Mouse (Mus musculus) limb, embryonic 14.5 days (tissue): ENCODE measurements around the gene Defb28. TPM values are rescaled to one million over a fixed set of nuclear protein-coding genes. Genes with fewer than 3 reads are reported as not detected.

ENCODE experiments used
- ATAC-seq: fragments of 200-750 bp; cut with Nextera tagmentation; 2 replicates; pipeline ENCODE4 v1.8.0; 2017; ENCODE audit warnings: low read depth, moderate number of reproducible peaks, moderate TSS enrichment; ENCODE audit not compliant: low FRiP score
- DNase-seq: peaks from one replicate; pipeline ENCODE4 v3.0.0-alpha.2; 2015; ENCODE audit warnings: low spot score
- H3K27ac ChIP-seq: fragments of 300-500 bp; sonication (generic); replicated peaks from 2 replicates; pipeline ENCODE4 v1.5.1; 2014; ENCODE audit warnings: low read depth, mild to moderate bottlenecking, low read length, moderate library complexity, mixed read lengths
- H3K27me3 ChIP-seq: fragments of 300-500 bp; sonication (generic); 2 replicates; pipeline ENCODE4 v1.6.1; 2014; ENCODE audit warnings: low read length, mixed read lengths; ENCODE audit not compliant: control insufficient read depth, insufficient read depth
- H3K36me3 ChIP-seq: fragments of 300-500 bp; sonication (generic); 2 replicates; pipeline ENCODE4 v1.6.1; 2014; ENCODE audit warnings: mild to moderate bottlenecking, low read length, moderate library complexity, mixed read lengths; ENCODE audit not compliant: control insufficient read depth, insufficient read depth
- H3K4me1 ChIP-seq: fragments of 300-500 bp; sonication (generic); 2 replicates; pipeline ENCODE4 v1.6.1; 2014; ENCODE audit warnings: antibody characterized with exemption, low read length, mixed read lengths; ENCODE audit not compliant: control insufficient read depth, insufficient read depth
- H3K4me2 ChIP-seq: fragments of 300-500 bp; sonication (generic); replicated peaks from 2 replicates; pipeline ENCODE4 v1.6.1; 2014; ENCODE audit warnings: low read depth, mild to moderate bottlenecking, low read length, moderate library complexity; ENCODE audit not compliant: severe bottlenecking
- H3K4me3 ChIP-seq: fragments of 300-500 bp; sonication (generic); replicated peaks from 2 replicates; pipeline ENCODE4 v1.5.1; 2014; ENCODE audit warnings: low read length
- H3K9ac ChIP-seq: fragments of 300-500 bp; sonication (generic); 2 replicates; pipeline ENCODE4 v1.6.1; 2014; ENCODE audit warnings: mild to moderate bottlenecking, low read depth, low read length, moderate library complexity; ENCODE audit not compliant: severe bottlenecking
- H3K9me3 ChIP-seq: fragments of 300-500 bp; sonication (generic); 2 replicates; pipeline ENCODE4 v1.6.1; 2016; ENCODE audit warnings: low read length; ENCODE audit not compliant: control insufficient read depth
- POLR2A ChIP-seq: fragments of 200-500 bp; IDR thresholded peaks from 2 replicates; pipeline ENCODE4 v1.8.0; 2012; ENCODE audit warnings: inconsistent platforms, mild to moderate bottlenecking, moderate library complexity, borderline replicate concordance; ENCODE audit not compliant: insufficient read depth, insufficient read length; ENCODE audit errors: extremely low read depth
- WGBS: fragments of 180-500 bp; shearing (Covaris S2); extraction: QIAGEN DNeasy Blood & Tissue Kit; methylation state at CpG from one replicate; pipeline ENCODE4 v1.1.7; 2014; 5-methylcytosine and 5-hydroxymethylcytosine counted together
- polyA plus RNA-seq, 2 experiments: library from polyadenylated mRNA; depleted of rRNA in 1 of 2; stranded (reverse) in 1 of 2; unstranded in 1 of 2; fragments of >200 nt; fragmentation: Nextera tagmentation in 1 of 2; extraction: Ambion mirVana in 1 of 2; gene quantifications; 2 replicates each; pipeline versions ENCODE4 v1.2.1 to v1.2.3; 2012 to 2014

The Defb28 gene
- polyA plus RNA-seq, 2 experiments: not detected

DNA sequence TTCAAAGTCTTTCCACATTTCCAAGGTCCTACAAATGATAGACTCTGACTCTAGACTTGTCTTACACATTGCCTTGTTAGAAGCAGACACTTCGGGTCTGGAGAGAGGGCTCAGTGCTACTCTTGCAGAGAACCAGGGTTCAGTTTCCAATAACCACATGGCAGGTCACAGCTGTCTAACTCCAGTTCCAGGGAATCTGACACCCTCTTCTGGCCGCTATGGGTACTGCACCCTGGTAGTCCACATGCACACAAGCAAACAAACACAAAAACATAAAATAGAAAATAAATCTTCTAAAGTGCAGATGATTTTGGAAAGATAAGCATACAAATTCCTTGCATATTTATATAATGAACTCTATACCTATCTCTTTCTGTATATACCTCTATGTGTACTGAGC is 31.0 kb upstream of the Defb28 start:
- Histone ChIP-seq H3K4me1 (no peaks in the 10 kb centered on the region), H3K9me3 (no peaks in the 10 kb centered on the region), H3K36me3 (no peaks in the 10 kb centered on the region), H3K27ac (no peak overlapping the region), H3K27me3 (no peaks in the 10 kb centered on the region), H3K9ac (no peak overlapping the region), H3K4me2 (no peak overlapping the region), H3K4me3 (no peak overlapping the region)
- DNase-seq (no peak), ATAC-seq (no peak)
- WGBS: 63% methylated on average over 2 of the region's 2 CpGs
- no peak for TF ChIP-seq POLR2A

DNA sequence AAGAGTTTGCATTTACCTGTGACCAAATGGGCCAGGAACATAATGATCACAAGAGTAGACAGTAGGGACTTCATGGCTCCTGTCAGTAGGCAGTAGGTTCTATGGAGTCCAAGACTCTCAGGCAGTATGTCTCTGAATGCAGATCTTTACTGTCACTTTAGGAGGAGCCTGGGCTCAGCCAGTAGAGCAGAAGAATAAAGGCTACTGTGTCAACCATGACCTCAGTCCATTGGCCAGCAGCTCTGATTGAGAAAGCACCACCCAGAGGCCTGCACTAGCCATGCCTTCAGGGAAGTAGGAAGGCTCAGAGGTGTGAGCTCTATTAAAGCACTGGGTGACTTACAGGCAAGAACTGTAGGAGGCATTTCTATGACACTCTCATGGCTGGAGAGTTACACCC is 28.0 kb upstream of the Defb28 start, which contains the start of gene Defb22:
Gene Defb22 (minus strand): TSS at position 101 of the 400 bp plus-strand sequence.
- Histone ChIP-seq H3K27me3 (no peaks in the 10 kb centered on the region), H3K9me3 (no peaks in the 10 kb centered on the region), H3K36me3 (no peaks in the 10 kb centered on the region), H3K27ac (no peak within 1 kb of the TSS), H3K9ac (no peak within 1 kb of the TSS), H3K4me1 (no peaks in the 10 kb centered on the region), H3K4me3 (no peak within 1 kb of the TSS), H3K4me2 (no peak within 1 kb of the TSS)
- ATAC-seq: no peak
- no peak for DNase-seq
- TF ChIP-seq POLR2A: no peak

DNA sequence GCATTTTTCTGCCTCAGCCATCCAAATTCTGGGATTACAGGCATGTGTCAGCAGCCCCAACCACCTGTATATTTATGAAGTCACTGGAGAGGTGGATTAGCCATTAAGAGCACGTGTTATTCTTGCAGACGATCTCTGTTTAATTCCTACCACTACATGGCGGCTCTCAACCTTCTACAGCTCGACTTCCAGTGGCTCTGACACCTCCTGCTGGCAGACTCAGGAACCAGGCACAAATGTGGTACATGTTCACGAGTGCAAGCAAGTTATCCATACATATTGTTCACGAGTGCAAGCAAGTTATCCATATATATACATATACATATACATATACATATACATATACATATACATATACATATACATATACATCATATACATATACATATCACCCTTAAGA is 24.9 kb upstream of the Defb28 start:
- Histone ChIP-seq H3K4me1 (no peaks in the 10 kb centered on the region), H3K36me3 (no peaks in the 10 kb centered on the region)
- WGBS: 69% methylated on average over 6 of the region's 6 CpGs

DNA sequence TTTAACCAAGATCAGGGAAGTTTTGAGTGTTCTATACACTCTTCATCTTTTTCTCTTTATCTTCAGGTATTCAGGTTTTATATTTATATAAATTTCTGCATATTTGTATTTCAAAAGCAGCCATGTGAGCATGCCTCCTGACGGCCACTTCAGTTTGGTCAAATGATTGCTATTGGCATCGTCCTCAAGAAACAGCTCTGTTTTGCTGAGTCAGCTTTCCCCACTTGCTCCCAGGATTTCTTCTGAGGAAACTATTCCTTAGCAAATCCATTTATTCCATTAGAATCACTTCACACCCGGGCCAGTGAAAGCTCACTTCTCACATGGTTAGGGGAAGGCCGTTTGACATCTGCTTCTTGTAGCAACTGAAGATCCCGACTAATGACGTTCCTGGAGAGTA is 20.0 kb upstream of the Defb28 start:
- no peaks in the 10 kb centered on the region for H3K4me1 ChIP-seq
- ATAC-seq (no peak), DNase-seq (no peak)
- H3K9ac ChIP-seq: no peak overlapping the region
- no peaks in the 10 kb centered on the region for H3K9me3 ChIP-seq
- no peak overlapping the region for H3K4me3 ChIP-seq
- H3K4me2 ChIP-seq: no peak overlapping the region
- 62% methylated on average over 6 of the region's 6 CpGs for WGBS
- no peak for TF ChIP-seq POLR2A
- no peak overlapping the region for H3K27ac ChIP-seq
- no peaks in the 10 kb centered on the region for H3K36me3 ChIP-seq
- no peaks in the 10 kb centered on the region for H3K27me3 ChIP-seq

More for the DNA sequence above, 24.9 kb upstream of the Defb28 start:
- H3K27ac ChIP-seq: no peak overlapping the region
- DNase-seq: no peak
- H3K27me3 ChIP-seq: no peaks in the 10 kb centered on the region
- TF ChIP-seq POLR2A: no peak
- no peak for ATAC-seq
- no peak overlapping the region for H3K4me2 ChIP-seq
- H3K9me3 ChIP-seq: no peaks in the 10 kb centered on the region
- H3K4me3 ChIP-seq: no peak overlapping the region
- no peak overlapping the region for H3K9ac ChIP-seq

DNA sequence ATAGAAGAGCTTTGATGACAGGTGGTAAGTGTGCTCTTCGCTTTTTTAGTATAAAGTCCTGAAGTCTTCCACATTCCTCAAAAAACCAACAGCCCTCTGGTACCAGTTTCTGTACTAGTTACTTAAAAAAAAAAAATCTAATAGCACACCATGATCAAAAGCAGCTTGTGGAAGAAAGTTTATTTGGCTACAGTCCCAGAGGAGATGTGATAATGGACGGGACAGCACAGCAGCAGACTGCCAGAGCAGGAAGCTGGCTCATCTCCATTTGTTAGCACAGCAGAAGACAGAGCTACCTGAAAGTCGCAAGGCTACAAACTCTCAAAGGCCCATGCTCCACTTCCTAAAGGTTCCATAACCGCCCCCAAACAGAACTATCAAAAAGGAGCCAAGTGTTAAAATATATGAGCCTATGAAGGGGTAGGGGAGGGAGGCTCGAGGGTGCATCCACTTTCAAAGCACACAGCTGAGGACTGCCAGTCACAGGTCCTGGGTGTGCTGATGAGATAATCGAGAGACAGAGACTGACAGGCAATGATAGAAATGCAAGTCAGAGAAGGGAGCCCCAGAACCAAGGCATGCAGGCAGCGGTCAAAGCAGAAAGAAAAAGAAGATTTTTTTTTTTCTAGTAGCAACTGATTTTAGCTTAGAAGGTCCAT is 17.7 kb upstream of the Defb28 start:
- 71% methylated on average over 7 of the region's 7 CpGs for WGBS
- no peak for DNase-seq
- Histone ChIP-seq H3K27me3 (no peaks in the 10 kb centered on the region), H3K27ac (no peak overlapping the region), H3K4me2 (no peak overlapping the region), H3K9ac (no peak overlapping the region), H3K36me3 (no peaks in the 10 kb centered on the region), H3K9me3 (no peaks in the 10 kb centered on the region), H3K4me1 (no peaks in the 10 kb centered on the region), H3K4me3 (no peak overlapping the region)
- no peak for ATAC-seq
- TF ChIP-seq POLR2A: no peak
